Mouse (Mus musculus): ENCODE results near the gene Zfp580.

DNA sequence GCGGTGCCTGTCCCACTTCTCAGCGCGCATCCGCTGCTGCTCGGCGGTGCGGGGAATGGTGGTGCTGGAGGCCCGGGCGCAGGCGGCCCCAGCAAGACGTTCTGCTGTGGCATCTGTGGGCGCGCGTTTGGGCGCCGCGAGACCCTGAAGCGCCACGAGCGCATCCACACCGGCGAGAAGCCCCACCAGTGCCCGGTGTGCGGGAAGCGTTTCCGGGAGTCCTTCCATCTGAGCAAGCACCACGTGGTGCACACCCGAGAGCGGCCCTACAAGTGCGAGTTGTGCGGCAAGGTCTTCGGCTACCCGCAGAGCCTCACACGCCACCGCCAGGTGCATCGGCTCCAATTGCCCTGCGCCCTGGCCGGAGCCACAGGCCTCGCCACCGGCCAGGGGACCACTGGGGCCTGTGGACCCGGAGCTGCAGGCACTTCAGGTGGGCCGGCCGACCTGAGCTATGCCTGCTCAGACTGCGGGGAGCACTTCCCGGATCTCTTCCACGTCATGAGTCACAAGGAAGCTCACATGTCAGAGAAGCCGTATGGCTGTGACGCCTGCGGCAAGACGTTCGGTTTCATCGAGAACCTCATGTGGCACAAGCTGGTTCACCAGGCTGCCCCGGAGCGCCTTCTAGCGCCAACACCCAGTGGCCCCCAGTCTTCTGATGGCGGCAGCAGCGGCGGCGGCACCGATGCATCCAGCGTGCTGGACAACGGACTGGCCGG is 20.6 kb upstream of the Zfp580 start:
- TF ChIP-seq EP300 (optimal IDR thresholded peaks at IDR 0.05) (no peak), CTCF (IDR thresholded peaks at IDR 0.05; ENCODE audit: low read depth) (no peak)
